Mouse (Mus musculus): ENCODE data around the gene Nemf. TPM values are rescaled to one million over a fixed set of nuclear protein-coding genes. Genes with fewer than 3 reads are reported as not detected.

Nemf gene
- polyA plus RNA-seq (2014; fragmentation: Nextera tagmentation; extraction: Ambion mirVana), result 87.8 and 91.8 TPM in 2 replicates

GRCm38 (mm10) chr12:69356546-69357299 lies at the start of gene Nemf:
Nemf (minus strand) TSS chr12:69357165.
- 1% methylated on average over 47 of the region's 50 CpGs for WGBS

DNA sequence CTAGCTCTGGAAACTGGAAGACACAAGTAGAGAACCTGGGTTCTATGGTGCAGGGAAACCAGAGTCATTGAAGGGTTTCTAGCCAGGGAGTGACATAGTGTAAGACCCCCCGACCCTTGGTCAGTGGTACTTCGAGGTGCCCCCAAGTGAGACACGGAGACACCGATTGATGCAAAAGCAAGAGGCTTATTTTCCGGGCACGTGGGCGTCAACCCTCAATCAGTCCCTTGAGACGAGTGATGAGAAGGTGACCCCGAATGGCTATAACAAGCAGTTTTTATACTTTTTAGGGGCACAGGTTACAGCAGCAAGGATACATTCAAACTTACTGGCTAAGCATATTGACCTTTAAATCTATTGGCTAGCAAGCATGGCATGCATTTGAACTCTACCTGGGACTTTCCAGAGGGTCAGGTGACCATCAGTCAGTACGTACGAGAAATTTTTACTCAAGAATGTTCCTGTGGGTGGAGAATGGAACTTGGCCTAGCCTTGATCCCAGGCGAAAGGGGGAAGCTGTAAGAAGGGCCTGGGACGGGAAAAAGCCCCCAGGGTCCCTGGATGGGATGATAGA lies 45.7 kb upstream of the Nemf start:
- H3K27me3 ChIP-seq (ENCODE audit: control insufficient read depth, insufficient read depth, low read length), result no peaks in the 10 kb centered on the region
- H3K4me2 ChIP-seq (ENCODE audit: low read depth, severe bottlenecking), result no peak overlapping the region
- H3K4me3 ChIP-seq (ENCODE audit: low read depth, low read length), result no peak overlapping the region
- ATAC-seq (ENCODE audit: insufficient number of reproducible peaks, low FRiP score, low TSS enrichment, low read depth) (no peak), DNase-seq (ENCODE audit: low spot score) (no peak)
- H3K27ac ChIP-seq (replicated peaks; ENCODE audit: low read depth, low read length), result no peak overlapping the region
- H3K36me3 ChIP-seq (ENCODE audit: control insufficient read depth, insufficient read depth, low read length), result no peaks in the 10 kb centered on the region
- no peaks in the 10 kb centered on the region for H3K9me3 ChIP-seq (ENCODE audit: control insufficient read depth, low read length)
- H3K4me1 ChIP-seq (ENCODE audit: control insufficient read depth, insufficient read depth, low read length), result no peaks in the 10 kb centered on the region
- 87% methylated on average over 13 of the region's 13 CpGs for WGBS
- H3K9ac ChIP-seq (ENCODE audit: low read length), result no peak overlapping the region

More at GRCm38 (mm10) chr12:69356546-69357299, at the start of gene Nemf:
- H3K4me3 ChIP-seq (ENCODE audit: low read depth, low read length), result peak within 1 kb of the TSS; percentile 85
- peaks cover 6% of the 10 kb centered on the region; the same call in 1 of the 2 replicates for H3K36me3 ChIP-seq (ENCODE audit: control insufficient read depth, insufficient read depth, low read length)
- H3K9ac ChIP-seq (ENCODE audit: low read length), result peak within 1 kb of the TSS; percentile 81
- peak within 1 kb of the TSS; percentile 51 for H3K4me2 ChIP-seq (ENCODE audit: low read depth, severe bottlenecking)
- no peaks in the 10 kb centered on the region for H3K4me1 ChIP-seq (ENCODE audit: control insufficient read depth, insufficient read depth, low read length)
- H3K27me3 ChIP-seq (ENCODE audit: control insufficient read depth, insufficient read depth, low read length), result no peaks in the 10 kb centered on the region
- H3K9me3 ChIP-seq (ENCODE audit: control insufficient read depth, low read length), result no peaks in the 10 kb centered on the region
- ATAC-seq (ENCODE audit: insufficient number of reproducible peaks, low FRiP score, low TSS enrichment, low read depth), result peak; percentile 60; the same call in 1 of the 2 replicates
- no peak within 1 kb of the TSS for H3K27ac ChIP-seq (replicated peaks; ENCODE audit: low read depth, low read length)
- DNase-seq (ENCODE audit: low spot score), result peak; percentile 82

DNA sequence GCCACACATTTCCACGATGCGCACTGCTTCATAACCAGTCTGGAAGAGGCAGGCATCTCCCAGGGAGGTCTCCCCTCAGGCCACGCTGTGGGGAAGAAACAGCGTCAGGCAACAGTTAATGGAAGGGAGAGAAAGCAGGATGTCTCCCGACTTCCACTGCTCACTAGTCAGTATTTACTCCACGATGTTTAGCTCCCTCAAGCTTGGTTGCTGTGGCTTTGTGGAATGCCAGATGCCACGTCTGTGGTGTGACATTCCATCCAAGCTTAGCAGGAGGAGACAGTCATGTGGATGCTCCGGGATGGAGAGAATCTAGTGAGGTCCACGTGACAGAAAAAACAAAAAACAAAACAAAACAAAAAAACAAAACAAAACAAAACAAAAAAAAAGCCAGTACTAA lies 45.1 kb upstream of the Nemf start:
- Histone ChIP-seq H3K27me3 (ENCODE audit: control insufficient read depth, insufficient read depth, low read length) (no peaks in the 10 kb centered on the region), H3K27ac (replicated peaks; ENCODE audit: low read depth, low read length) (no peak overlapping the region), H3K4me1 (ENCODE audit: control insufficient read depth, insufficient read depth, low read length) (no peaks in the 10 kb centered on the region), H3K36me3 (ENCODE audit: control insufficient read depth, insufficient read depth, low read length) (no peaks in the 10 kb centered on the region), H3K9ac (ENCODE audit: low read length) (no peak overlapping the region), H3K4me3 (ENCODE audit: low read depth, low read length) (no peak overlapping the region), H3K9me3 (ENCODE audit: control insufficient read depth, low read length) (no peaks in the 10 kb centered on the region), H3K4me2 (ENCODE audit: low read depth, severe bottlenecking) (no peak overlapping the region)
- DNase-seq (ENCODE audit: low spot score), result no peak
- 57% methylated on average over 9 of the region's 9 CpGs for WGBS
- no peak for ATAC-seq (ENCODE audit: insufficient number of reproducible peaks, low FRiP score, low TSS enrichment, low read depth)

GRCm38 (mm10) chr12:69400871-69401286 lies 43.9 kb upstream of the Nemf start:
- no peaks in the 10 kb centered on the region for H3K9me3 ChIP-seq (ENCODE audit: control insufficient read depth, low read length)
- no peaks in the 10 kb centered on the region for H3K4me1 ChIP-seq (ENCODE audit: control insufficient read depth, insufficient read depth, low read length)
- WGBS, result 19% methylated on average over 2 of the region's 2 CpGs
- no peaks in the 10 kb centered on the region for H3K36me3 ChIP-seq (ENCODE audit: control insufficient read depth, insufficient read depth, low read length)
- DNase-seq (ENCODE audit: low spot score) (no peak), ATAC-seq (ENCODE audit: insufficient number of reproducible peaks, low FRiP score, low TSS enrichment, low read depth) (no peak)
- H3K27ac ChIP-seq (replicated peaks; ENCODE audit: low read depth, low read length), result no peak overlapping the region
- no peak overlapping the region for H3K4me3 ChIP-seq (ENCODE audit: low read depth, low read length)
- H3K9ac ChIP-seq (ENCODE audit: low read length), result no peak overlapping the region
- no peak overlapping the region for H3K4me2 ChIP-seq (ENCODE audit: low read depth, severe bottlenecking)
- H3K27me3 ChIP-seq (ENCODE audit: control insufficient read depth, insufficient read depth, low read length), result no peaks in the 10 kb centered on the region

DNA sequence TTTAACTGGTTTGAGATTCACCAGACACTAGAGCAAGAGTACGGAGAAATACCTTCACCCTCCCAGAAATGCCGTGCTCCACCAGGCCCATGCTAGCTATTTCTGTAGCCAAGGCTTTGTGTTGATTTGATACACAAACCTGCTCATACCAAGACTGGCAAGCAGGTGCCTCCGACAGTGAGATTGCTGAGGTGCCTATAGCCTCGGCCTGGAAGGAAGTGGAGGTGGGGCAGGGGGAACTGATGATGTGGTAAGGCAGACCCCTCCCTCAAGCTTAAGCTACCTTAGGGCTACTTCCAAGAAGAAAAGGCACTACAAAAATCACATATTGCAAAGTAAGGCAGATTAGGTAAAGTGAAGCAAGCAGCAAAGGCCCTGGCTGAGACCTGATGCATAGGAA lies 43.4 kb upstream of the Nemf start:
- H3K9me3 ChIP-seq (ENCODE audit: control insufficient read depth, low read length), result no peaks in the 10 kb centered on the region
- H3K36me3 ChIP-seq (ENCODE audit: control insufficient read depth, insufficient read depth, low read length), result no peaks in the 10 kb centered on the region
- H3K4me2 ChIP-seq (ENCODE audit: low read depth, severe bottlenecking), result no peak overlapping the region
- no peak overlapping the region for H3K4me3 ChIP-seq (ENCODE audit: low read depth, low read length)
- no peaks in the 10 kb centered on the region for H3K27me3 ChIP-seq (ENCODE audit: control insufficient read depth, insufficient read depth, low read length)
- no peak for ATAC-seq (ENCODE audit: insufficient number of reproducible peaks, low FRiP score, low TSS enrichment, low read depth)
- 84% methylated on average over 4 of the region's 4 CpGs for WGBS
- no peak overlapping the region for H3K9ac ChIP-seq (ENCODE audit: low read length)
- no peak overlapping the region for H3K27ac ChIP-seq (replicated peaks; ENCODE audit: low read depth, low read length)
- no peaks in the 10 kb centered on the region for H3K4me1 ChIP-seq (ENCODE audit: control insufficient read depth, insufficient read depth, low read length)
- no peak for DNase-seq (ENCODE audit: low spot score)

DNA sequence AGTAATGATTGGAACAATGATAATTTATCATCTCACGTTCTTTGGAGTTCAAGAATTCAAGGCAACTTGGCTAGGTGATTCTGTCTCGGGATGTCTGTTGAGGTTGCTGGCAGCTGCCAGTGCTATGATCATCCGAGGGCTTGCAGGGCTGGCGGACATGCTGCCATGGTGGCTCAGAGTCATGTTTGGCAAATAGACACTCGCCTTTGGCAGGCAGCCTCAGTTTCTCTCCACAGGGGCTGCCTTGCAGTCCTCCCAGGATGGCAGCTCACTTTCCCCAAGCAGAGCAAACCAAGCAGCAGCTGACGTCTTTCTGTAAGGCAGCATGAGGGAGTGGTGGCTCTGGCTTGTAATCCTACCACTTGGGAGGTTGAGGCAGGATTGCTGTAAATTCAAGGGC lies 37.5 kb upstream of the Nemf start:
- no peak for DNase-seq (ENCODE audit: low spot score)
- Histone ChIP-seq H3K27ac (replicated peaks; ENCODE audit: low read depth, low read length) (no peak overlapping the region), H3K4me2 (ENCODE audit: low read depth, severe bottlenecking) (no peak overlapping the region), H3K9ac (ENCODE audit: low read length) (no peak overlapping the region), H3K36me3 (ENCODE audit: control insufficient read depth, insufficient read depth, low read length) (no peaks in the 10 kb centered on the region), H3K27me3 (ENCODE audit: control insufficient read depth, insufficient read depth, low read length) (no peaks in the 10 kb centered on the region), H3K9me3 (ENCODE audit: control insufficient read depth, low read length) (no peaks in the 10 kb centered on the region), H3K4me3 (ENCODE audit: low read depth, low read length) (no peak overlapping the region), H3K4me1 (ENCODE audit: control insufficient read depth, insufficient read depth, low read length) (no peaks in the 10 kb centered on the region)
- ATAC-seq (ENCODE audit: insufficient number of reproducible peaks, low FRiP score, low TSS enrichment, low read depth), result no peak
- WGBS, result 86% methylated on average over 6 of the region's 6 CpGs

- DNase-seq (ENCODE audit: low spot score) (no peak), ATAC-seq (ENCODE audit: insufficient number of reproducible peaks, low FRiP score, low TSS enrichment, low read depth) (no peak)
- Histone ChIP-seq H3K4me3 (ENCODE audit: low read depth, low read length) (no peak overlapping the region), H3K27me3 (ENCODE audit: control insufficient read depth, insufficient read depth, low read length) (no peaks in the 10 kb centered on the region), H3K36me3 (ENCODE audit: control insufficient read depth, insufficient read depth, low read length) (no peaks in the 10 kb centered on the region), H3K4me1 (ENCODE audit: control insufficient read depth, insufficient read depth, low read length) (no peaks in the 10 kb centered on the region), H3K4me2 (ENCODE audit: low read depth, severe bottlenecking) (no peak overlapping the region), H3K9me3 (ENCODE audit: control insufficient read depth, low read length) (no peaks in the 10 kb centered on the region), H3K27ac (replicated peaks; ENCODE audit: low read depth, low read length) (no peak overlapping the region), H3K9ac (ENCODE audit: low read length) (no peak overlapping the region)
- 82% methylated on average over 10 of the region's 10 CpGs for WGBS
Measured at GRCm38 (mm10) chr12:69393076-69393475, 36.1 kb upstream of the Nemf start.

DNA sequence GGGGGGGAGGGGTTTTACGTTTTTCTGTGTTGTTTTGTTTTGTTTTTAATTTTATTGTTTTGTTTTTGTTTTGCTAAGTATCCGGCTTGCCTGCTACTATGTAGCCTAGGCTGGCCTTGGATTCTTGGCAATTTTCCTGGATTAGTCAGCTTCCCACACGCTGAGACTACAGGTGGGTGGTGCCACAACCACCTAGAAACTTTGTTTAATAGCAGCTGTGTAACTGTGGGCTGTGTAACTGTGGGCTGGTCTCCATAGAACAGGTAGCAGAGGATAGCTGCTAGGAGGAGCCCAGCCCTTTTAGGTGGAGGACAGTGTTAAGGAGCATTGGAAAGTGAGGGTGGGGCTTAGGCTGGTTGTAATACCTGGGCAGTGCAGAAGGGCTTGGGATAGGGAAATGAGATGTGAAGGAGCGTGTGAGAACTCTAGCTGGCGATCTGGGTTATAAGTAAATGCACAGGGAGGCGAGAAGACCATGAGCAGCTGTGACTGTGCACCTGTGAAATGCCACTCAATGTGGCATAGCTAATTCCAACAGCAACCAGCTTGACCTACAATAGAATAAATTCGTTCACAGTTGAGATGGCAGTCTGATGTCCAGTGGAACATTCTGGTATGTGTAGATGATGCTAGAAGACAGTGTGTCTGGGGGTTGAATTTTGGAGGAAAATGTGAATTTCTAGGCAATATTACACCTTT lies 33.2 kb upstream of the Nemf start:
- 79% methylated on average over 7 of the region's 7 CpGs for WGBS
- ATAC-seq (ENCODE audit: insufficient number of reproducible peaks, low FRiP score, low TSS enrichment, low read depth), result no peak
- no peak overlapping the region for H3K4me3 ChIP-seq (ENCODE audit: low read depth, low read length)

More for the DNA sequence above, 33.2 kb upstream of the Nemf start:
- DNase-seq (ENCODE audit: low spot score), result no peak
- Histone ChIP-seq H3K27me3 (ENCODE audit: control insufficient read depth, insufficient read depth, low read length) (no peaks in the 10 kb centered on the region), H3K4me1 (ENCODE audit: control insufficient read depth, insufficient read depth, low read length) (no peaks in the 10 kb centered on the region), H3K9ac (ENCODE audit: low read length) (no peak overlapping the region), H3K27ac (replicated peaks; ENCODE audit: low read depth, low read length) (no peak overlapping the region), H3K36me3 (ENCODE audit: control insufficient read depth, insufficient read depth, low read length) (no peaks in the 10 kb centered on the region), H3K4me2 (ENCODE audit: low read depth, severe bottlenecking) (no peak overlapping the region), H3K9me3 (ENCODE audit: control insufficient read depth, low read length) (no peaks in the 10 kb centered on the region)
